ENCODE assay signal across 21 mouse cellular contexts in the genomic region with DNA sequence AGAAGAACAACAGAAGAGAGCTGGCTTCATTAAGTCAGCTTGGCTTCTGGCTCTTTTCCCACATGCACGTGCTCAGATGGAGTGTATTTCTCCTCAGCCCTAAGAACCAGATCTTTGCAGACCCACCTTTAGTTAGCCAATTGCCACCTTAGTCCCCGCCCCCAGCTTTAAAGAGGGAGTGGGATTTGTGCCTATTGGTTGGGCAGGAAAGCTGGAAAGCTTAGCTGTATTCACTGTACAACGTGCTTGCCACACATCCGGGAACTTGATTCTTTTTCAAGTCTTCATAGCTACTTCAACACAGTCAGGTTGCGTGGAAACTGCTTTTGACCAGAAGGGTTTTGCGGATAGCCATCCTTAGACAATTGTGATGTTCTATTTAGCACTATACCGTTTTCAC.
"Had no signal": no experiment of that assay in that cellular context is flagged by ENCODE, and none has a peak within 500 bp of the region (broad histone marks: within the 10 kb centered on the region; RNA-seq: fewer than 3 reads in every experiment).

No protein-coding gene starts in this region.

- H3K4me1 ChIP-seq: limb, embryonic 12.5 days had no signal

- H3K4me2 ChIP-seq: limb, embryonic 12.5 days; liver, embryonic 12.5 days; liver, embryonic 15.5 days; midbrain, embryonic 15.5 days; neural tube, embryonic 12.5 days; neural tube, embryonic 15.5 days had no signal

- DNase-seq: kidney, adult 18-20 months; kidney, adult 9 months; layer of hippocampus, postnatal 36 days; liver; right cerebral cortex, adult 18-20 months; right cerebral cortex, postnatal 14 days; right cerebral cortex, postnatal 4 days; thymus, adult 2 months; thymus, postnatal 14 days had no signal

- H3K9ac ChIP-seq: limb, embryonic 12.5 days; liver, embryonic 12.5 days; liver, embryonic 15.5 days; midbrain, embryonic 15.5 days; neural tube, embryonic 12.5 days; neural tube, embryonic 15.5 days had no signal

- H3K36me3 ChIP-seq: limb, embryonic 12.5 days; liver, embryonic 12.5 days; liver, embryonic 15.5 days; midbrain, embryonic 10.5 days; midbrain, embryonic 15.5 days; neural tube, embryonic 12.5 days; neural tube, embryonic 15.5 days had no signal

- H3K9me3 ChIP-seq: limb, embryonic 12.5 days; liver, embryonic 12.5 days; liver, embryonic 15.5 days; megakaryocyte, embryonic 14.5 days; midbrain, embryonic 10.5 days; midbrain, embryonic 15.5 days; neural tube, embryonic 12.5 days; neural tube, embryonic 15.5 days had no signal

- H3K27me3 ChIP-seq: limb, embryonic 12.5 days; liver, embryonic 12.5 days; liver, embryonic 15.5 days; megakaryocyte, embryonic 14.5 days; midbrain, embryonic 15.5 days; neural tube, embryonic 15.5 days had no signal

- H3K27ac ChIP-seq: kidney, postnatal 0 days; left cerebral cortex, adult 2 months; limb, embryonic 12.5 days; liver, embryonic 12.5 days; liver, embryonic 15.5 days; midbrain, embryonic 10.5 days; midbrain, embryonic 15.5 days; neural tube, embryonic 12.5 days; neural tube, embryonic 15.5 days; stomach, postnatal 0 days had no signal

- ATAC-seq: intestine, embryonic 16.5 days; liver, embryonic 12.5 days; midbrain, embryonic 15.5 days had no signal

- H3K4me3 ChIP-seq: left cerebral cortex, adult 2 months; limb, embryonic 12.5 days; liver, embryonic 12.5 days; liver, embryonic 15.5 days; megakaryocyte, embryonic 14.5 days; midbrain, embryonic 10.5 days; midbrain, embryonic 15.5 days; neural tube, embryonic 12.5 days; neural tube, embryonic 15.5 days had no signal
